Mouse (Mus musculus): ENCODE results near the gene Ndrg3. TPM values are rescaled to one million over a fixed set of nuclear protein-coding genes. Genes with fewer than 3 reads are reported as not detected.

Ndrg3 gene
- polyA plus RNA-seq (2011; ENCODE audit: insufficient read length, low read depth, missing spikeins), result 51.3 and 63.6 TPM in 2 replicates

GRCm38 (mm10) chr2:156991470-156992319, at the start of gene Ndrg3:
TSS of gene Ndrg3 (minus strand) at chr2:156992056.
- H3K4me1 ChIP-seq (ENCODE audit: control insufficient read depth, insufficient read depth, low read length), result no peaks in the 10 kb centered on the region
- H3K27ac ChIP-seq (ENCODE audit: insufficient read depth, low read length), result no peak within 1 kb of the TSS
- TF ChIP-seq CTCF (IDR thresholded peaks at IDR 0.05; ENCODE audit: borderline replicate concordance, insufficient read depth, low read length) (peak; percentile 54), POLR2A (IDR thresholded peaks at IDR 0.05; ENCODE audit: low read depth, low read length) (peak; percentile 60)
- H3K4me3 ChIP-seq (ENCODE audit: insufficient read depth, low read length), result peak within 1 kb of the TSS; percentile 73

GRCm38 (mm10) chr2:157041421-157041820, 49.6 kb upstream of the Ndrg3 start:
- Histone ChIP-seq H3K4me3 (ENCODE audit: insufficient read depth, low read length) (no peak overlapping the region), H3K4me1 (ENCODE audit: control insufficient read depth, insufficient read depth, low read length) (no peaks in the 10 kb centered on the region), H3K27ac (ENCODE audit: insufficient read depth, low read length) (no peak overlapping the region)
- TF ChIP-seq POLR2A (IDR thresholded peaks at IDR 0.05; ENCODE audit: low read depth, low read length) (no peak), CTCF (IDR thresholded peaks at IDR 0.05; ENCODE audit: borderline replicate concordance, insufficient read depth, low read length) (no peak)

GRCm38 (mm10) chr2:157040649-157041046, 48.8 kb upstream of the Ndrg3 start:
- TF ChIP-seq CTCF (IDR thresholded peaks at IDR 0.05; ENCODE audit: borderline replicate concordance, insufficient read depth, low read length) (no peak), POLR2A (IDR thresholded peaks at IDR 0.05; ENCODE audit: low read depth, low read length) (no peak)
- no peaks in the 10 kb centered on the region for H3K4me1 ChIP-seq (ENCODE audit: control insufficient read depth, insufficient read depth, low read length)
- no peak overlapping the region for H3K27ac ChIP-seq (ENCODE audit: insufficient read depth, low read length)
- H3K4me3 ChIP-seq (ENCODE audit: insufficient read depth, low read length), result no peak overlapping the region

GRCm38 (mm10) chr2:157039900-157040648, 48.2 kb upstream of the Ndrg3 start:
- Histone ChIP-seq H3K4me1 (ENCODE audit: control insufficient read depth, insufficient read depth, low read length) (no peaks in the 10 kb centered on the region), H3K27ac (ENCODE audit: insufficient read depth, low read length) (no peak overlapping the region), H3K4me3 (ENCODE audit: insufficient read depth, low read length) (no peak overlapping the region)
- TF ChIP-seq POLR2A (IDR thresholded peaks at IDR 0.05; ENCODE audit: low read depth, low read length) (no peak), CTCF (IDR thresholded peaks at IDR 0.05; ENCODE audit: borderline replicate concordance, insufficient read depth, low read length) (peak; percentile 26; the same call in 1 of the 2 replicates)

GRCm38 (mm10) chr2:157037303-157037702, 45.4 kb upstream of the Ndrg3 start:
- TF ChIP-seq CTCF (IDR thresholded peaks at IDR 0.05; ENCODE audit: borderline replicate concordance, insufficient read depth, low read length) (no peak), POLR2A (IDR thresholded peaks at IDR 0.05; ENCODE audit: low read depth, low read length) (no peak)
- Histone ChIP-seq H3K27ac (ENCODE audit: insufficient read depth, low read length) (no peak overlapping the region), H3K4me1 (ENCODE audit: control insufficient read depth, insufficient read depth, low read length) (no peaks in the 10 kb centered on the region), H3K4me3 (ENCODE audit: insufficient read depth, low read length) (no peak overlapping the region)

- Histone ChIP-seq H3K4me1 (ENCODE audit: control insufficient read depth, insufficient read depth, low read length) (no peaks in the 10 kb centered on the region), H3K4me3 (ENCODE audit: insufficient read depth, low read length) (no peak overlapping the region), H3K27ac (ENCODE audit: insufficient read depth, low read length) (no peak overlapping the region)
- no peak for TF ChIP-seq CTCF (IDR thresholded peaks at IDR 0.05; ENCODE audit: borderline replicate concordance, insufficient read depth, low read length)
- no peak for TF ChIP-seq POLR2A (IDR thresholded peaks at IDR 0.05; ENCODE audit: low read depth, low read length)
These were observed 44.5 kb upstream of the Ndrg3 start for GRCm38 (mm10) chr2:157036400-157036799.

- H3K4me3 ChIP-seq (ENCODE audit: insufficient read depth, low read length), result no peak overlapping the region
- no peak overlapping the region for H3K27ac ChIP-seq (ENCODE audit: insufficient read depth, low read length)
- no peak for TF ChIP-seq POLR2A (IDR thresholded peaks at IDR 0.05; ENCODE audit: low read depth, low read length)
- TF ChIP-seq CTCF (IDR thresholded peaks at IDR 0.05; ENCODE audit: borderline replicate concordance, insufficient read depth, low read length), result no peak
- H3K4me1 ChIP-seq (ENCODE audit: control insufficient read depth, insufficient read depth, low read length), result no peaks in the 10 kb centered on the region
These were observed 43.5 kb upstream of the Ndrg3 start for GRCm38 (mm10) chr2:157035371-157035770.

- TF ChIP-seq POLR2A (IDR thresholded peaks at IDR 0.05; ENCODE audit: low read depth, low read length) (no peak), CTCF (IDR thresholded peaks at IDR 0.05; ENCODE audit: borderline replicate concordance, insufficient read depth, low read length) (peak; percentile 79)
- H3K27ac ChIP-seq (ENCODE audit: insufficient read depth, low read length), result no peak overlapping the region
- no peak overlapping the region for H3K4me3 ChIP-seq (ENCODE audit: insufficient read depth, low read length)
- H3K4me1 ChIP-seq (ENCODE audit: control insufficient read depth, insufficient read depth, low read length), result no peaks in the 10 kb centered on the region
These were observed 38.9 kb upstream of the Ndrg3 start for GRCm38 (mm10) chr2:157030804-157031203.

GRCm38 (mm10) chr2:157028261-157028660, 36.4 kb upstream of the Ndrg3 start:
- Histone ChIP-seq H3K4me3 (ENCODE audit: insufficient read depth, low read length) (no peak overlapping the region), H3K4me1 (ENCODE audit: control insufficient read depth, insufficient read depth, low read length) (no peaks in the 10 kb centered on the region), H3K27ac (ENCODE audit: insufficient read depth, low read length) (no peak overlapping the region)
- TF ChIP-seq CTCF (IDR thresholded peaks at IDR 0.05; ENCODE audit: borderline replicate concordance, insufficient read depth, low read length) (no peak), POLR2A (IDR thresholded peaks at IDR 0.05; ENCODE audit: low read depth, low read length) (no peak)

Measured in embryonic fibroblast, embryonic 13.5 days (primary cell).